Mouse (Mus musculus): Measurements from ENCODE around the gene Slc45a1. TPM values are rescaled to one million over a fixed set of nuclear protein-coding genes. Genes with fewer than 3 reads are reported as not detected.
"Not testable (repeated sequence)": the region's sequence is repeated elsewhere in the genome, so short reads cannot be mapped to it uniquely, and the experiment has no call there.

Gene Slc45a1
- polyA plus RNA-seq, 1 experiment from 2014 or later, result 1.4 TPM

DNA sequence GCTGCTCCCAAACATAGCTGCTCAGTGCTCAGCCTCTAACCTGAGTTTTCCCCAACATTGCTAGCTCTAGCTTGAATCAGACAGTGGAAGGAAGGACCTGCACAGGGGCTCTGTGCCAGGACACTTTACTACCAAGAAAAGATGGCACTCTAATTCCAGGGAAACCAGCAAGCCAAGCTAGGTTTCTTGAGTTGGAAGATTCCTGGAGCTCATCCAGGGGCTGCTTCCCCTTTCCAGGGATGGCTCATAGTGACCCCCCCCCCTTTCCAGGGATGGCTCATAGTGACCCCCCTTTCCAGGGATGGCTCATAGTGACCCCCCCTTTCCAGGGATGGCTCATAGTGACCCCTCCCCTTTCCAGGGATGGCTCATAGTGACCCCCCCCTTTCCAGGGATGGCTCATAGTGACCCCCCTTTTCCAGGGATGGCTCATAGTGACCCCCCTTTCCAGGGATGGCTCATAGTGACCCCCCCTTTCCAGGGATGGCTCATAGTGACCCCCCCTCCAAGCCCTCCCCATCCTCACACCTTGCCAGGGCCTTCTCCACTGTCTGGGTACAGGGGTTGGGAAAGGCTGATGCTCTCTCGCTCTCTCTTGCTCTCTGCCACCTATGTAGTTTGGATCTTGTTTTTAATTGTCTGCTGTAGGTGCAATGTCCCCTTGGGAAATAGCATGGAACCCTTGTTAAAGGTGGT lies 48.5 kb downstream of the Slc45a1 start:
- Histone ChIP-seq H3K9me3 (ENCODE audit: control insufficient read depth, low read length) (no peaks in the 10 kb centered on the region), H3K4me3 (ENCODE audit: low read depth, low read length) (no peak overlapping the region), H3K27ac (ENCODE audit: low read depth) (no peak overlapping the region), H3K9ac (ENCODE audit: low read length) (no peak overlapping the region), H3K4me1 (replicated peaks; ENCODE audit: control insufficient read depth, insufficient read depth, low read length) (peaks cover 24% of the 10 kb centered on the region), H3K36me3 (ENCODE audit: control insufficient read depth, insufficient read depth, low read length) (no peaks in the 10 kb centered on the region), H3K4me2 (ENCODE audit: low read length) (no peak overlapping the region), H3K27me3 (replicated peaks; ENCODE audit: control insufficient read depth, insufficient read depth, low read length) (no peaks in the 10 kb centered on the region)
- DNase-seq (ENCODE audit: low spot score), result no peak
- ATAC-seq (replicated peaks; ENCODE audit: low FRiP score, low TSS enrichment, low read depth), result no peak
- WGBS, result 93% methylated on average over 1 of the region's 1 CpGs

DNA sequence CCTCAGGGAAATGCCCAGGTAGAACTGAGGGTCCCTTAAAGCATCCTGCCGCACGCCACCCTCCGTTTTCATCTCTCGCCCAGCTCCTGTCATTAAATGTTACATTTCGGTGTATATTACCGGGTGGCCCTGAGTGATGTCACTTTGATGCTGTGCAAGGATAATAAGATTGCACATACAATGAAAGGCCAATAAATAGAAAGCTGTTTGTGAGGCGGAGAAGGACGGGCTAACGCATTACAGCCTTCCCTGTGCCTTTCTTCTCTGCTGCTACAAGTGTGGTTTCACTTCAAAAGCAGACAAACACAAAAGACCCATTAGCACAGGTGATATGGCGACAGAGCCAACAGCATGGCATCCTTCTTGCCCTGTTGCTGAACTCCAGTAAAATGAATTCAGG lies 50.5 kb downstream of the Slc45a1 start:
- ATAC-seq (replicated peaks; ENCODE audit: low FRiP score, low TSS enrichment, low read depth), result no peak

GRCm38 (mm10) chr4:150600503-150600902 lies 51.5 kb downstream of the Slc45a1 start:
- not testable (repeated sequence) for ATAC-seq (replicated peaks; ENCODE audit: low FRiP score, low TSS enrichment, low read depth); H3K4me3 ChIP-seq (ENCODE audit: low read depth, low read length); H3K9ac ChIP-seq (ENCODE audit: low read length); H3K27ac ChIP-seq (ENCODE audit: low read depth); H3K4me2 ChIP-seq (ENCODE audit: low read length); H3K9me3 ChIP-seq (ENCODE audit: control insufficient read depth, low read length); H3K36me3 ChIP-seq (ENCODE audit: control insufficient read depth, insufficient read depth, low read length); DNase-seq (ENCODE audit: low spot score); H3K27me3 ChIP-seq (replicated peaks; ENCODE audit: control insufficient read depth, insufficient read depth, low read length)
- WGBS, result 95% methylated on average over 2 of the region's 2 CpGs
- H3K4me1 ChIP-seq (replicated peaks; ENCODE audit: control insufficient read depth, insufficient read depth, low read length), result peaks cover 31% of the 10 kb centered on the region

More for the DNA sequence above, 50.5 kb downstream of the Slc45a1 start:
- H3K9ac ChIP-seq (ENCODE audit: low read length), result no peak overlapping the region
- DNase-seq (ENCODE audit: low spot score), result no peak
- 91% methylated on average over 10 of the region's 10 CpGs for WGBS
- H3K4me3 ChIP-seq (ENCODE audit: low read depth, low read length), result no peak overlapping the region
- H3K4me2 ChIP-seq (ENCODE audit: low read length), result no peak overlapping the region
- H3K27me3 ChIP-seq (replicated peaks; ENCODE audit: control insufficient read depth, insufficient read depth, low read length), result no peaks in the 10 kb centered on the region
- H3K36me3 ChIP-seq (ENCODE audit: control insufficient read depth, insufficient read depth, low read length), result 0 out of 2 replicates have a peak, but pooled peaks cover 6% of the 10 kb centered on the region
- no peak overlapping the region for H3K27ac ChIP-seq (ENCODE audit: low read depth)
- H3K9me3 ChIP-seq (ENCODE audit: control insufficient read depth, low read length), result no peaks in the 10 kb centered on the region
- peaks cover 33% of the 10 kb centered on the region for H3K4me1 ChIP-seq (replicated peaks; ENCODE audit: control insufficient read depth, insufficient read depth, low read length)

- Histone ChIP-seq H3K4me3 (ENCODE audit: low read depth, low read length) (no peak overlapping the region), H3K36me3 (ENCODE audit: control insufficient read depth, insufficient read depth, low read length) (0 out of 2 replicates have a peak, but pooled peaks cover 6% of the 10 kb centered on the region), H3K4me1 (replicated peaks; ENCODE audit: control insufficient read depth, insufficient read depth, low read length) (peaks cover 29% of the 10 kb centered on the region), H3K9me3 (ENCODE audit: control insufficient read depth, low read length) (no peaks in the 10 kb centered on the region), H3K9ac (ENCODE audit: low read length) (no peak overlapping the region), H3K27me3 (replicated peaks; ENCODE audit: control insufficient read depth, insufficient read depth, low read length) (no peaks in the 10 kb centered on the region), H3K27ac (ENCODE audit: low read depth) (peak overlapping the region; percentile 9; the same call in 1 of the 2 replicates), H3K4me2 (ENCODE audit: low read length) (no peak overlapping the region)
- ATAC-seq (replicated peaks; ENCODE audit: low FRiP score, low TSS enrichment, low read depth), result no peak; the same call in 1 of the 2 replicates
- no peak for DNase-seq (ENCODE audit: low spot score)
- 52% methylated on average over 3 of the region's 3 CpGs for WGBS
Measured at GRCm38 (mm10) chr4:150599119-150599992, 52.6 kb downstream of the Slc45a1 start.

- Histone ChIP-seq H3K4me3 (ENCODE audit: low read depth, low read length) (no peak overlapping the region), H3K9me3 (ENCODE audit: control insufficient read depth, low read length) (no peaks in the 10 kb centered on the region), H3K27ac (ENCODE audit: low read depth) (no peak overlapping the region), H3K27me3 (replicated peaks; ENCODE audit: control insufficient read depth, insufficient read depth, low read length) (no peaks in the 10 kb centered on the region), H3K36me3 (ENCODE audit: control insufficient read depth, insufficient read depth, low read length) (0 out of 2 replicates have a peak, but pooled peaks cover 6% of the 10 kb centered on the region), H3K9ac (ENCODE audit: low read length) (no peak overlapping the region), H3K4me1 (replicated peaks; ENCODE audit: control insufficient read depth, insufficient read depth, low read length) (peaks cover 27% of the 10 kb centered on the region), H3K4me2 (ENCODE audit: low read length) (no peak overlapping the region)
- ATAC-seq (replicated peaks; ENCODE audit: low FRiP score, low TSS enrichment, low read depth) (no peak), DNase-seq (ENCODE audit: low spot score) (no peak)
- WGBS, result 47% methylated on average over 1 of the region's 1 CpGs
Measured at GRCm38 (mm10) chr4:150598686-150599085, 53.3 kb downstream of the Slc45a1 start.

DNA sequence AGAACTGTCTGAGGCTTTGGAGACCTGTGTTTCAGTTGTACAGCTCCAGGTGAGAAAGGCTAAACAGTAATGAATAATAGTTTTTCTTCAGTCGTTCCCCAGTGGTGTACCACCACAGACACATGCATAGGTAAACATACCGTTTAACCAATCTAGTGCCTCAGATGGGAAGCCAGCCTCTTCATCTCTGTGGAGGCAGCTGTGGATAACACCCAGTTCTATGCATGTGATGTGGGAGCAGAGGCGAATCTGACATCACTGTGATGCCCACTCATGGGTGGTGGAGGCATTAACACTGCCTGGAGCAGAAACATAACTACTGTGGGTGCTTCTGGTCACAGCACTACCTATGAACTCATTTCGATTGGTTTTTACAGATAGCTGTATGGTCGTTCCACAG lies 56.0 kb downstream of the Slc45a1 start:
- no peak overlapping the region for H3K4me2 ChIP-seq (ENCODE audit: low read length)
- 0 out of 2 replicates have a peak, but pooled peaks cover 6% of the 10 kb centered on the region for H3K36me3 ChIP-seq (ENCODE audit: control insufficient read depth, insufficient read depth, low read length)
- no peaks in the 10 kb centered on the region for H3K9me3 ChIP-seq (ENCODE audit: control insufficient read depth, low read length)
- peaks cover 54% of the 10 kb centered on the region for H3K4me1 ChIP-seq (replicated peaks; ENCODE audit: control insufficient read depth, insufficient read depth, low read length)
- no peaks in the 10 kb centered on the region for H3K27me3 ChIP-seq (replicated peaks; ENCODE audit: control insufficient read depth, insufficient read depth, low read length)
- ATAC-seq (replicated peaks; ENCODE audit: low FRiP score, low TSS enrichment, low read depth) (no peak), DNase-seq (ENCODE audit: low spot score) (no peak)
- H3K4me3 ChIP-seq (ENCODE audit: low read depth, low read length), result no peak overlapping the region
- H3K9ac ChIP-seq (ENCODE audit: low read length), result no peak overlapping the region
- H3K27ac ChIP-seq (ENCODE audit: low read depth), result no peak overlapping the region
- 63% methylated on average over 5 of the region's 5 CpGs for WGBS

- DNase-seq (ENCODE audit: low spot score), result no peak
- Histone ChIP-seq H3K4me2 (ENCODE audit: low read length) (no peak overlapping the region), H3K4me1 (replicated peaks; ENCODE audit: control insufficient read depth, insufficient read depth, low read length) (peaks cover 62% of the 10 kb centered on the region), H3K9me3 (ENCODE audit: control insufficient read depth, low read length) (no peaks in the 10 kb centered on the region), H3K27me3 (replicated peaks; ENCODE audit: control insufficient read depth, insufficient read depth, low read length) (no peaks in the 10 kb centered on the region), H3K9ac (ENCODE audit: low read length) (no peak overlapping the region), H3K4me3 (ENCODE audit: low read depth, low read length) (no peak overlapping the region), H3K27ac (ENCODE audit: low read depth) (no peak overlapping the region), H3K36me3 (ENCODE audit: control insufficient read depth, insufficient read depth, low read length) (0 out of 2 replicates have a peak, but pooled peaks cover 6% of the 10 kb centered on the region)
- 65% methylated on average over 3 of the region's 3 CpGs for WGBS
- no peak for ATAC-seq (replicated peaks; ENCODE audit: low FRiP score, low TSS enrichment, low read depth)
Measured at GRCm38 (mm10) chr4:150595071-150595470, 56.9 kb downstream of the Slc45a1 start.

GRCm38 (mm10) chr4:150594298-150594829 lies 57.6 kb downstream of the Slc45a1 start:
- Histone ChIP-seq H3K9ac (ENCODE audit: low read length) (no peak overlapping the region), H3K4me3 (ENCODE audit: low read depth, low read length) (no peak overlapping the region), H3K27me3 (replicated peaks; ENCODE audit: control insufficient read depth, insufficient read depth, low read length) (no peaks in the 10 kb centered on the region), H3K4me2 (ENCODE audit: low read length) (no peak overlapping the region), H3K27ac (ENCODE audit: low read depth) (no peak overlapping the region), H3K4me1 (replicated peaks; ENCODE audit: control insufficient read depth, insufficient read depth, low read length) (peaks cover 63% of the 10 kb centered on the region), H3K36me3 (ENCODE audit: control insufficient read depth, insufficient read depth, low read length) (0 out of 2 replicates have a peak, but pooled peaks cover 6% of the 10 kb centered on the region), H3K9me3 (ENCODE audit: control insufficient read depth, low read length) (no peaks in the 10 kb centered on the region)
- ATAC-seq (replicated peaks; ENCODE audit: low FRiP score, low TSS enrichment, low read depth) (no peak), DNase-seq (ENCODE audit: low spot score) (no peak)
- WGBS, result 88% methylated on average over 4 of the region's 4 CpGs

All from intestine, embryonic 14.5 days (tissue).